Mouse (Mus musculus) gastrocnemius, adult 2 months (tissue): ENCODE data around the gene Nebl. TPM values are rescaled to one million over a fixed set of nuclear protein-coding genes. Genes with fewer than 3 reads are reported as not detected.

Experiments
- DNase-seq: peaks from one replicate; pipeline ENCODE4 v3.0.0; 2022
- H3K27ac ChIP-seq: fragments of 200-600 bp; 2 replicates; pipeline ENCODE4 v1.8.1; 2022; ENCODE audit warnings: mild to moderate bottlenecking
- H3K4me3 ChIP-seq: fragments of 200-600 bp; 2 replicates; pipeline ENCODE4 v1.8.1; 2022; ENCODE audit warnings: mild to moderate bottlenecking, moderate library complexity
- CTCF ChIP-seq: fragments of 200-600 bp; IDR thresholded peaks from 2 replicates; pipeline ENCODE4 v1.8.1; 2022; ENCODE audit warnings: antibody characterized with exemption, mild to moderate bottlenecking, moderate library complexity
- intact Hi-C: fragments of 180-260 bp; cut with DNase I; formaldehyde crosslinking; loops from one replicate; pipeline ENCODE4 v1.15.1; 2025
- total RNA-seq, 2 experiments: library from RNA; stranded (reverse); gene quantifications; 2 replicates each; pipeline ENCODE4 v1.2.3; 2021

Nebl gene
- total RNA-seq, 2 experiments from 2014 or later = 0.43 to 1.5 TPM

GRCm38 (mm10) chr2:17523791-17524190 lies 207.5 kb downstream of the Nebl start:
- DNase-seq = no peak
- Histone ChIP-seq H3K27ac (no peak overlapping the region), H3K4me3 (no peak overlapping the region)
- intact Hi-C loops = no loop called here
- no peak for TF ChIP-seq CTCF

- no peak overlapping the region for H3K27ac ChIP-seq
- no peak for TF ChIP-seq CTCF
- no peak overlapping the region for H3K4me3 ChIP-seq
- intact Hi-C loops = no loop called here
- DNase-seq = no peak
Observed at GRCm38 (mm10) chr2:17515686-17516085, 215.6 kb downstream of the Nebl start.

DNA sequence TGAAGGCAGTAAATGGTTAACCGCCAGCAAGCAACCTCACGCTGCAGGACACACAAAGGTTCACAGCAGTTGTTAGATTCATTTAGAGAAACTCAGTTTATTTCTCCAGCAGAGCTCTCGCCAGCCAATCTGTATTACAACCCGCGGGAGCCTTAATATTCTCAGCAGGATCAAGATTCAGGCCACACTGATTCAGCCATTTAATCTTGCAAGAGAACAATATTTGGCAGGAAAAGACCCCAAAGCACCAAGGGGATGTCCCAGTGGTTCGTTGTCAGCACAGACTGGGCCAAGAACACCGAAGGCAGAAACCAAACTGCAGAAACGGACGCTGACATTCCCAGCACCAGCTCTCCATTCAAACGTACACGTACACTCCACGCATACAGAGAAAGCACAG lies 216.5 kb downstream of the Nebl start:
- TF ChIP-seq CTCF = no peak
- Histone ChIP-seq H3K27ac (no peak overlapping the region), H3K4me3 (no peak overlapping the region)
- no peak for DNase-seq
- intact Hi-C loops = no loop called here

- H3K27ac ChIP-seq = no peak overlapping the region
- no peak for TF ChIP-seq CTCF
- no peak overlapping the region for H3K4me3 ChIP-seq
- intact Hi-C loops = no loop called here
- DNase-seq = no peak
Observed at GRCm38 (mm10) chr2:17509942-17510341, 221.3 kb downstream of the Nebl start.

- DNase-seq = no peak
- intact Hi-C loops = no loop called here
- Histone ChIP-seq H3K4me3 (no peak overlapping the region), H3K27ac (no peak overlapping the region)
- peak; percentile 8; the same call in 1 of the 2 replicates for TF ChIP-seq CTCF
Observed at GRCm38 (mm10) chr2:17507362-17507761, 223.9 kb downstream of the Nebl start.

GRCm38 (mm10) chr2:17504115-17504774 lies 227.0 kb downstream of the Nebl start:
- no peak for DNase-seq
- no peak overlapping the region for H3K4me3 ChIP-seq
- intact Hi-C loops = no loop called here
- no peak overlapping the region for H3K27ac ChIP-seq
- TF ChIP-seq CTCF = no peak

DNA sequence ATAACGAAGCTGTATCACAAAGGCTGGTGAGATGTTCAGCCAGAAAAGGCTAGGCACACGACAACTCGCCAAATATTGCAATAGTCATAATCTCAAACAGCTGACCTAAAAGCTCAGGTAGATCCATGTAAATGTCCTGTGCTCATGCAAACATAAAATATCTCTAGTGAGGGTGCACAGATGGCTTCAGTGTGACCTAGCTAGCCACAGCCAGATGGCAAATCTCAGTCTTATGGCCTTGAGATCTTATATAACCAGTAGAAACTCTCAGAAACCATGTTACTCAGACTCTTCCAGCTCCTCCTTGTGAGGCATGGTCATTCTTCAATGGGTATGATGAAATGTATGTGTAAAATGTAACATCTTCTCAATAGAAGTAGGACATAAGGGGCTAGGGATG lies 230.2 kb downstream of the Nebl start:
- intact Hi-C loops = no loop called here
- no peak for TF ChIP-seq CTCF
- DNase-seq = no peak
- no peak overlapping the region for H3K27ac ChIP-seq
- no peak overlapping the region for H3K4me3 ChIP-seq

DNA sequence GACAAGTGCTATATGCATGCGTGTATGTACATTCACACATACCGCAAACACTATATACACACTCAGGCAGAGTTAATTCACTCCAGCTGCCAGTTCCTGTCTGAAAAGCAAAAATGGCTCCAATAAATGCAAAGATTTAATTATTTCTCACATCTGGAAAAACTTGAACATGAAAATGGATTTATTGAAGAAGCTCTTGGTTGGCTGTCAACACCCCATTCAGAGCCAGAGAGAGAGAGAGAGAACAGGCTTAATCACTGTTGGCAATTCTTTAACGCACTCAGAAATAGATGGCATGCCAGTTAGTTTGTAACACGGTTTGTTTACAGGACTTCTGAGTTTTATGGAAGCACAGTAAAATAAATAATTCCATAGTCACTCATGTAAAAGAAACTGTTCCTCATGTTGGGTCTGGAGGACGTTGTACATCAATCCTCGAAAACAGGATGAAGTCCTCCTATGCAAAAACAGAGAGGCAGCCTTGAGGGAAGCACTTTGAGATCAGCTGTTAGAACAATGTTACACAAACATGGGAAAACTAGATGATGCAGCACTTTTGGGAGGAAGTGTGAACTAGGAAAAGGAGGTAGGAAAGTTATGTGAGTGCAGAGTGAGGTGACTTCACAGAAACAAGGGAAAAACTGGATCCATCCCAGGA lies 265.6 kb downstream of the Nebl start:
- TF ChIP-seq CTCF = no peak
- intact Hi-C loops = no loop called here

DNA sequence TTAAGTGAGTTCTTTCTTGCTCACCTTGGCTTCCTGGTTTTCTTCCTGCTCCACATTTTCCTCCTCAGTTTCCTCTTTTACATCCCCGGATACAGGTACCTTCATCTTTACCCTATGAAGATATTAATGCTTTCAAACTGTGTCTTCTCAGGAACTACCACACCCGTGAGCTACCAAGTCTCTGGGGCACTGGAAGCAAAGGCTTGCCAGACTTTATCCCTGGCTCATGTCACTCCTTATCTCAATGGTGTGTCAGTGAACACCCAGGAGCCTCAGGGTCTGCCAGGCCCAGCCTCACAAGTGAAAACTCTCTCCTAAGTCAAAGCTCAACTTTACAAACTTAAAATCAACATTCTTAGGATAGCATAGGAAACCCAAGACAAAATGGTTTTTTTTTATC lies 270.8 kb downstream of the Nebl start:
- no peak for DNase-seq
- no peak for TF ChIP-seq CTCF
- no peak overlapping the region for H3K4me3 ChIP-seq
- H3K27ac ChIP-seq = no peak overlapping the region
- intact Hi-C loops = no loop called here

More for the DNA sequence above, 265.6 kb downstream of the Nebl start:
- DNase-seq = no peak
- Histone ChIP-seq H3K27ac (no peak overlapping the region), H3K4me3 (no peak overlapping the region)

GRCm38 (mm10) chr2:17453676-17454075 lies 277.6 kb downstream of the Nebl start:
- intact Hi-C loops = no loop called here
- TF ChIP-seq CTCF = no peak
- DNase-seq = no peak

DNA sequence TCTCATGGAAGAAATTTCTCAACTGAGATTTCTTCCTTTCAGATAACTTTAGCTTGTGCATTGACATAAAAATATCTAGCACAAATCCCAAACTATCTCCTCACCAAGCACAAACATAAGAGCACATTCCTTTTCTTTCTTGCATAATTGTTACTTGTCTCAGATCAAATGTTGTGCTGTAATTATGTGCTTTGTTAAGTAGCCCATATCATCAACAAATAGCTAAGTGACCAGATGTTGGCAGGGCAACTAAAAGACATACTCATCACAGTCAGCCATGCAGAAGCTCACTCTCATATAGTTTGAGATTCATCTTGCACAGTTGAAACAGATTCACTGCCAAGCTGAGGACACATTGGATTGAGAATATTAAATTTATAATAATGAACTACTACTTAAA lies 282.9 kb downstream of the Nebl start:
- no peak overlapping the region for H3K4me3 ChIP-seq
- TF ChIP-seq CTCF = no peak
- no peak for DNase-seq
- H3K27ac ChIP-seq = no peak overlapping the region
- intact Hi-C loops = no loop called here

More at GRCm38 (mm10) chr2:17453676-17454075, 277.6 kb downstream of the Nebl start:
- no peak overlapping the region for H3K27ac ChIP-seq
- no peak overlapping the region for H3K4me3 ChIP-seq

DNA sequence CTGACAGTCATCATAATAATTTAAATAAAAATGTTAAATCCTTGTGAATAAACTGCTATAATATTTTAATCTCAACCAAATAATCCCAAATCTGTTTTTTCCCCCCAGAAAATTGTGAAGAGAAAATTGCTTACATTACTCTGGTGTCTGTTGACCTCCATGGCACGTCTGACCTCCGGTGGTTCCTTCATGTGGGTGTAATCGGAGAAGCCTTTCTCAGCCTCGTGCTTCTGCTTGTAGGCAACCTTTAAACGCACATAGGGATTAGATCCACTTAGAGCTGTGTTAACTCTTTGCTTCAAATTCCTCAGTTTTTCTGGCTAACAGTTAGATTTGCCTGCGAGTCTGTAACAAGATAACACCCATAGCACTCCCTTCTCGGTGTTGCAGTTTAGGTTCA lies 287.7 kb downstream of the Nebl start:
- no peak for DNase-seq
- H3K4me3 ChIP-seq = no peak overlapping the region
- intact Hi-C loops = no loop called here

DNA sequence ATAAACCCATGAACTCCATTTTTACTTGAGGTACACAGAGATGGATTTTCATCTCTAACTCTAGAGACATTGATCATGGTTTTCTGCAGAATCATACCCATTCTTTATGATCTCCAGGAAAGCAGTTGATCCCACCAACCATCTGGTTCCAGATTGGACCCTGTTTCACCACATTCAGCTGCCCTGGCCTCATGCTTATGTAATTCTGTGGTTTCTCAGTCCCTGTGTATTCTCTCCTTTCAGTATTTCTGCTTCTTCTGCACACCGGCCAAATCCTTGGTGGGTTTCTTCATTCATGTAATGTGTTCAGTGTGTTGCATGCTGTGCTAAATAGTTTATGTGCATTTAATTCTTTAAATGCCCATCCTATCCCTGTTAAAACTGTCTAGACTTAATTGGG lies 292.9 kb downstream of the Nebl start:
- DNase-seq = no peak
- H3K27ac ChIP-seq = no peak overlapping the region
- no peak for TF ChIP-seq CTCF
- H3K4me3 ChIP-seq = no peak overlapping the region
- intact Hi-C loops = no loop called here

More for the DNA sequence above, 287.7 kb downstream of the Nebl start:
- TF ChIP-seq CTCF = no peak
- H3K27ac ChIP-seq = no peak overlapping the region
